Mouse (Mus musculus) cerebellum, adult 2 months (tissue): ENCODE results near the gene Wdr54.

Source experiments
- CTCF ChIP-seq: fragments of 200-500 bp; IDR thresholded peaks from 2 replicates; pipeline ENCODE4 v1.5.1; 2011; ENCODE audit warnings: low read depth, mild to moderate bottlenecking, control low read depth, low read length, moderate library complexity, borderline replicate concordance; ENCODE audit not compliant: insufficient read depth
- POLR2A ChIP-seq: fragments of 200-500 bp; IDR thresholded peaks from 2 replicates; pipeline ENCODE4 v1.6.1; 2011; ENCODE audit warnings: low read length, control low read depth, borderline replicate concordance; ENCODE audit not compliant: insufficient read depth

DNA sequence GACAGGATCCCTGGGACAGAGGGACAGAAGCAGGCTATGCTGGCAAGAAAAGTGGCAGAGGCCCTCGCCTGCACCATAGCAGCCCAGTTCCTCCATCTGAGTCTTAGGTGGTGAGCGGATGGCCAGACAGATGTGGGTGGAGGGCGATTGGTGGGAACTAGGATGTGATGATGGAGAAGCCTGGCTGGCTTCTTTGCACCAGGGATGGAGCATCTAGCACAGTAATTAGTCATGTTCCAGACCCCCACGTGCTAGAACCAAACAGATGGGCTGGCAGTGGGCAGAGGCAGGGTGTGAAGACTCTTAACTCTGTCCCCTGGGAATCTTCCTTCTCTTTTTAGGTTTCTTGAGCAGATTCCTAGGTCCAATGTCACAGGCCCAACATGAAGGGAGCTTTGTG lies 47.1 kb upstream of the Wdr54 start:
- TF ChIP-seq POLR2A (no peak), CTCF (no peak)
